Mouse (Mus musculus) heart, adult 11 months (tissue): ENCODE data around the gene Mapk14.
"Not testable (repeated sequence)": the region's sequence is repeated elsewhere in the genome, so short reads cannot be mapped to it uniquely, and the experiment has no call there.

Experiments
- DNase-seq: peaks from one replicate; pipeline ENCODE4 v3.0.0; 2022

The Mapk14 gene

DNA sequence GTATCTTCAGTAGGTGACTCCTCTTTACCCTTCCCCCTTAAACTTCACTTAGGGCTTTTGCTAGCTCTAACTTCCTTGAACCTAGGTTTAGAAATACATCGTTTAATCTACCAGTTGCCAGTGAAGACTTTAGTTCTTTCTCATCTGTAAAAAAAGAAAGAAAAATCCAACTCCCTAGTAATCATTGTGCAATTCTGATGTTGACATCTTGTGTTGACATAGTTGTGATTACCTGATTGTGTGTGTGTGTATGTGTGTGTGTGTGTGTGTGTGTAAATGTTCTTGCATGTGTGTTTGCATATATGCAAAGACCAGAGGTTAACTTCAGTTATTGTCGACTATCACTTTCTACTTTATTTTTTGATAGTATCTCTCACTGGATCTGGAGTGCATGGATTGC is 7.5 kb downstream of the Mapk14 start:
- DNase-seq = no peak

DNA sequence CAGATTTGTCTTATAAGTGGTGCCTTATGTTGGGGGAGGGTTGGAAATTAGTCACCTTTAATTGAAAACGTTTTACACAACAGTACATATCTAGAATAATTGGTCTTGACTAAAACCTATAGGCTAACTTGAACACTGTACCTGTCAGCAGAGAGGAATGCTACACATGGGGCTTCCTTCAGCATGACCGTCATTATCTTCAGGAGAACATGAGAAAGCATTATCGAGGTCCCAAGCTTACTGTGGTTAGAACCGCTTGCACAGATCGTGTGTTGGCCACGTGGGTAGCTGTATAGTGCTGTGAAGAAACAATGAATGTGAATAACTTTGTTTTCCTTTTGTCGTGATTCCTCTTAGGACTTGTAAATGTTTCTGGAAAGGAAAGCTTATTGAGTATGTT is 8.7 kb downstream of the Mapk14 start:
- DNase-seq = peak; percentile 70

DNA sequence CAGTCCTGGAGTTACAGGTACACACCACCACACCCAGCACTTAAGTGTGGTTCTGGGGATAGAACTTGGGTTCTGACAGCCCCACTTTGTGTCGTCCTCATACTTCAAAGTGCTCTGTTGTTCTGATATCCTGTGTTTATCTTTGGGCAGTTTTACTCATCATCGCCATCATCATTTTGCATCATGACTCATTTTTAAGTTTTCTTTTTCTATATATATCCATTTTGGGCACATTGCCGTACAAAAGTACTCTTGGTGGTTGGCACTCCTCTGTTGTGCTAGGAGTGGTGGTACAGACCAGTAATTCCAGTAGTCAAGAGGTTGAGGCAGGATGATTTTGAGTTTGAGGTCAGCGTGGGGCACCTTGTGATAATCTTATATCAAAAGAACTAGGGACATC is 10.0 kb downstream of the Mapk14 start:
- DNase-seq = peak; percentile 66

GRCm38 (mm10) chr17:28701737-28702136 is 10.6 kb downstream of the Mapk14 start:
- DNase-seq = peak; percentile 92

- DNase-seq = peak; percentile 88
Observed at GRCm38 (mm10) chr17:28702646-28703045, 11.5 kb downstream of the Mapk14 start.

GRCm38 (mm10) chr17:28706697-28707096 is 15.6 kb downstream of the Mapk14 start:
- DNase-seq = no peak

DNA sequence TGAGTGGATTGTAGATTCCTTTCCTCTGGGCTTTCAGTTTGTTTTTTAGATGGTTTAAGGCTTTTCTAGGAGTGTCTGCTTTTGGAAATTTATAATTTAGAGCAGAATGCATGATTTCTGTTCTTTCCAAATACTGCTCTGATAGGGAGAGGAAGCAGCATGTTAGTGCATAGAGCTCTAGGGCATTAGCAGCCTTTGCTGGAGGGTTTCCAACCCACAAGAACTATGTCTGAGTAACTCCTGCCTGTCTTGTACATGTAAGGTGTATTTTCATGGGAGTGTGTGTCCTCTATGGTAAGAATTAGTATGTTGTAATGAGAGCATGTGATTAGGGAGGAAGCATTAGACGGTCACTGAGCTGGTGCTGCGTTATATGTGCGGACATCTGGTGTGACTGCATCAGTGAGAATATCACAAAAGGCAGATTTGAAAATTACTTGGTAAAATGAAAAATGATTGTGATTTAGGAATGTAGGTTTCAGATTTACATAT is 16.1 kb downstream of the Mapk14 start:
- DNase-seq = no peak

- no peak for DNase-seq
Observed at GRCm38 (mm10) chr17:28707816-28708215, 16.7 kb downstream of the Mapk14 start.

DNA sequence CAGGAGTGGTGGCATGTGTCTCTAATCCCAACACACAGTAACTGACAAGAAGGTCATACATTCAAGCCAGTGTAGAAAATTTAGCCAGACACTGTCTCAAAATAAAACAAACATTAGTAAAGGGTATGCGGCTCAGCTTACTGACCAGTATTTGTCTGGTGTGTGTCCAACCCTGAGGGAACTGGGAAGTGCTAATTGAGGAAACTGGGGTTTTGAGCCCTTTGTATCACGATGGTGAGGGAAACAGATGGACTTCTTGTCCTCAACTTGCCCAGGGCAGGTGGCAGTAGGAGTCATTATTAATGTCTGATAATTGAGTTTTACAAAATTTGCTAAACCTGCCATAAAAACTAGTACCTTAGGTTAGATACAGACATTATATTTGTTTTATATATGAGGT is 17.9 kb downstream of the Mapk14 start:
- DNase-seq = peak; percentile 95

DNA sequence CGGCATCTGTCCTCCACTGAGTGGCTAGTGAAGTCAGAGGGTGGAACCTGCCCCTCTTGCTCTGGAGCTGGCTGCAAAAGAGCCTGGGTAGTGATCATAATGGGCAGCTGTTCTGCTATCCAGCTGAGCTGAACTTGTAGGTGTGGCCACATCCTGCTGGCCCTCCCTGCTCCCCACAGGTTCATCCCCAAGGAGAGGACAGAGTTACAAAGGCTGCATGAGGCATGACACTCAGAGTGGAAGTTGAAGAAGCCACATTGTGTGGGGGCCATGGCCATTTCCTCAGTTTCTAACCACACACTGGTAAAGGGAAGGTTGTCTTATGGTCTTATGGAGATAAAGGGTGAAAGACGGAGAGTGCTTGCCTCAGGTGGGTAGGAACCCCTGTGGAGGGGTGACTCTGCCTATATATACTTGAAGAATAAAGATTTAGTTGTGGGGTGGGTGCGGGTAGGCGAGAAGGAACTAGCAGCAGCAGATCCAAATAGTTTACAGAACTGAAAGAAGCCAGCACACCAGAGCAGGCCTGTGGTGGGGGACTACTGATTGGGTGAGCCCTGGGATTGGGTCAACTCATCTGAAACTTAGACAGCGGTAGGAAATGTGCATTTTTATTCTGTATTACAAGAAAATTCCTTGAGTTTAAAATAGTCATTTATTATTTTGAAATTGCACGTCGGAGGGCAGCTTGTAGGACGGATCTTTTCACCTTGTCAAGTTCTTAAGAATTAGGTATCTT is 18.6 kb downstream of the Mapk14 start:
- DNase-seq = peak; percentile 96

- DNase-seq = no peak
Observed at GRCm38 (mm10) chr17:28710291-28710688, 19.2 kb downstream of the Mapk14 start.

DNA sequence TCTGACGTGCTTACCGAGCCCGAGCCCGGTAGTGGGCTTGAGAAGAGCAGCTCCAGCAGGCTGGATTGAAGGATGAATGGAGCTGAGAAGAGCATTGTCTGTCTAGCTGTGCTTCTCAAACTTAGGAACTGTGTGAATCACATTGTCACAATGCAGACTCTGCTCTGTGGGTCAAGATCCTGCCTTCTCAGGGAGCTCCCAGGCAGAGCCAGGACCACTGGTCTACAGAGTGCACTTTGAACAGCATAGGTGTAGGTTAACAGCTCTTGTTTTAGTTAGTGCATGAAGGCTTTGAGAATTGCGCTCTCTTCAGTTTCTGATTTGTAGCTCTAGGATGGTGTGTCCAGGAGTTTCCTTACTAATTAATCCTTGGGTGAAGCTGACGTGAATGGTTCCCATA is 20.1 kb downstream of the Mapk14 start:
- no peak for DNase-seq

- DNase-seq = no peak
Observed at GRCm38 (mm10) chr17:28712305-28712704, 21.2 kb downstream of the Mapk14 start.

DNA sequence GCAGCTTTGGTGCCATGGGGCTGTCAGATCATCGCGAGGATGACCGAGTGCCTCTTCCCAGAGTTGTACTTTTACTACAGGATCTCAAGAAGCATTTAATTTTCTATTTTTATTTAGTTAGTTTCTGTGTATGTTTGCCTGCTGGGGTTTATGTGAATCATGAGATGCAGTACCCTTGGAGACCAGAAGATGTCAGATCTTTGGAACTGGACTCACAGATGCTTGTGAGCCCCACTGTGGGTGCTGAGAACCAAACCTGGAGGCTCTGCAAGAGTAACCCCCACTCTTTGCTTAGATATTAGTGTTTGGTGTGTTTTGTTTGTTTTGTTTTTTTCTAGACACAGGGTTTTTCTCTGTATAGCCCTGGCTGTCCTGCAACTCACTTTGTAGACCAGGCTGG is 22.9 kb downstream of the Mapk14 start:
- DNase-seq = no peak

GRCm38 (mm10) chr17:28715832-28716548 is 24.9 kb downstream of the Mapk14 start:
- DNase-seq = peak; percentile 93

DNA sequence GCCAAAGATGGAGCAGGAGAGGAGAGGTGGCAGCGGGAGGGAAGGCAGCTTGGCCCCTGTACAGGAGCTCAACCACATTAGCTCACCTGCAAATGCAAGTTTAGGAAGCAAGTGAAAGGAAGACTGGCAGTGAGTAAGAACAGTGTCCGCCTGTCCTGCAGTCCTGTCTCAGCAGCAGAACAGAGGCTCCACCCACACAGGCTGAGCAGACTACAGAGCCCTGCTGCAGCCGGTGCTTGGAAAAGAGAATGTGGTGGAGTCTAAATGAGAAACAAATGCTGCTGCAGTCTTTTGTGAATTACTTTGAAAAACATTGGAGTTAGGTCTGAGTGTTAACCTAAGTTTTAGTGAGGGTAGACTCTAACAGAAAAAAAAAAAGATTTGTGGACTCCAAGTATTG is 26.4 kb downstream of the Mapk14 start:
- DNase-seq = no peak

DNA sequence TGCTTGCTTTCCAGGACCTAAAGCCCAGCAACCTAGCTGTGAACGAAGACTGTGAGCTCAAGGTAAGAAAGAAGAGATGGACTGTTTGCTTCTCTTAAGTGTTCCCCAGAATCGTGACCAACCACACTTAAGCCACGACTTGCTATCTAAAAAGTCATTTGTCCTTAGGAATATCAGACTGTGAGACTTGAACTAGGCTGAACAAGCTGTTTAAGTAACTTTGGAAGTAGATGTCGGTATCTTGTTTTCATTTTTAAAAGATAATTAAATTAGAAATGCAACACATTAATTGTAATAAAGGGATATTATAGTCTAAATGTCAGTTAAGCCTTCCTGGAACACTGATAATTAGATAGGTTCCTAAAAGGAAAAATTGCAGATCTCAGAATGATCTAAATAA is 34.7 kb downstream of the Mapk14 start, which contains the start of gene AC170998.1:
AC170998.1 (plus strand) TSS at position 301 of the 400 bp plus-strand sequence.
- DNase-seq = no peak

- not testable (repeated sequence) for DNase-seq
Observed at GRCm38 (mm10) chr17:28727511-28727910, 36.4 kb downstream of the Mapk14 start.

GRCm38 (mm10) chr17:28735317-28736105 is 44.4 kb downstream of the Mapk14 start:
- no peak for DNase-seq

DNA sequence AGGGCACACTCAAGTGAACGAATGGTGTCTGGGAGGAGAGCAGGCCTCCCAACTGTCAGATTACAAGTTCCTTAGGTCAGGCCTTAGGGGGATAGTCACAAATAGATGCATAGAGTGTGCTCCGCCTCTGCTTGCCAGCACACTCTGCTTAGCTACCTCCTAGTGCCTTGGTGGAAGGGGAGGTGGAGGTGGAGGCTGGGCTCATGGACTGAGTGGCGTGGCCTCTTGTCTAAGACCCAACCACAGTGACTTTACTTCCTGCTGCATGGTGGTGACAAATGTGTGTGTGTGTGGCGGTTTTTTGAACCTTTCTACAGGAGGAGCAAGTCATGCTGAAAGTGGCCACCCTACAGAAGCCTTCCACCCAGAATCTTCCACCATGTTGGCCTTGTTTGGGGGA is 45.4 kb downstream of the Mapk14 start:
- peak; percentile 90 for DNase-seq

DNA sequence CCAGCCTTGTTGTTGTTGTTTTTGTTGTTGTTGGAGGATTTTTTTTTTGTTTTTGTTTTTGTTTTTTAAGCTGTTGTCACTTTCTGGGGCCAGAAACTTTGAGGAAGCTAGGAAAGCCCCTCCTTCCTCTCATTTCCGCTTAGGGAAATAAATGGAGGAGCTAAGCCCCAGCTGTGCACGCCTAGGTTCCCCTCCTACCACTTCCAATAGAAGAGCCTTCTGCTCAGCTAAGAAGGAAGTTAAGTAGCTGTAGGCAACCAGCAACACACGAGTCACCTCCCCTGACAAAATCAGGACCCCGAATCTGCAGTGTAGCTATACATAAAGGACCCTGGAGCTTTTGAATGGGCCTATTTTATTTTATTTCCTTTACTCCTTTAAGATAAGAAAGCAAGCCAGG is 46.8 kb downstream of the Mapk14 start:
- peak; percentile 93 for DNase-seq

DNA sequence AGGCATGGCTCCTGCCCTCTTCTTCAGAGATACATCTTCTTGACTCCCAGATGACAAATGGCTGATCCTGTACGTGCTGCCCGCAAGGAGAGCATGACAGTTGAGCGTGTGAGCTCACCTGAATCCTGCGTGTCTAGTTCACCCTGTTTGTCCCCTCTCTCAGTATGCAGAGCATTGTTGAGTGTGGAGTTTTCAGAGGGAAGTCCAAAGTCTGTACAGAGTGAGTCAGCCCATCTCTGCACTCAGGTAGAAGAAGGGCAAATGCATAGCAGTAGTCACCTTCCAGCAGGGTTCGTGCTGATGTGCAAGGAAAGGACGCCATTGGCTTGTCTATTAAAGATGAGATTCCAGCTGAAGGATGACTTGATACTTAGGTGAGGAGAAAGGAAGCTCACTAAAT is 48.1 kb downstream of the Mapk14 start:
- DNase-seq = no peak

DNA sequence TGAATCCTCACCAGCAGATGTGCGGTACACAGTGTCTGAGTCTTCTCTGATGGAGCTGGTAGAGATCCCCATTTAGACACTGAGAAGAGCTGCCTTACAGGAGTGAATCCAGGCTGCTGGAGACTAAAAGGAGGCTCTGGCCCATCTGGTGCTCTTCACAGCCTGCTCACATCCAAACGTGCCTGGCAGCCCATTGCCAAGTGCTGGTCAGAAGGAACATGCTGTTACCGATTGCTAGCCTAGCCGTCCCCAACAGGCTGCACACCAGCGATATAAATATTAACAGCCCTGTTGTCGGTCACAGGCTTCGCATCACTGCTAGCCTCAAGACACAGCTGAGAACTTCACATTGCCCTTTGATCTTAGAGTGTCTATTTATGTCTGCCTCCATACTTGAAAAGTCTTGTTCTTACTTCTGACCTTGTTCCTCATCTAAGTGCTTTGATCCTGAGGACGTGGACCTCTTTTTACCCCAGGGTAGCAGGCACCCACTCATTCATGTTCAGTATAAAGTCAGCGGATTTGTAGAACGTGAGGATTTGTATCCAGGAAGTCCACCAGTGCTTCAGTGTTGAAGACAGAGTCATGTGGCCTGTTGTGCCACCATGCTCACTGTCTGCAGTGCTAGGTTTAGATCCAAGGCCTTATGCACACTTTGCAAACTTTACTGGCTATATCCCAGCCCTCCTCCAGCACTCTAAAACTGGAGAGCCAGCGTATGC is 52.2 kb downstream of the Mapk14 start:
- peak; percentile 92 for DNase-seq
